Mouse (Mus musculus): ENCODE measurements around the gene Olfr417. TPM values are rescaled to one million over a fixed set of nuclear protein-coding genes. Genes with fewer than 3 reads are reported as not detected.

Gene Olfr417
- polyA plus RNA-seq, 1 experiment from 2014 or later: not detected

DNA sequence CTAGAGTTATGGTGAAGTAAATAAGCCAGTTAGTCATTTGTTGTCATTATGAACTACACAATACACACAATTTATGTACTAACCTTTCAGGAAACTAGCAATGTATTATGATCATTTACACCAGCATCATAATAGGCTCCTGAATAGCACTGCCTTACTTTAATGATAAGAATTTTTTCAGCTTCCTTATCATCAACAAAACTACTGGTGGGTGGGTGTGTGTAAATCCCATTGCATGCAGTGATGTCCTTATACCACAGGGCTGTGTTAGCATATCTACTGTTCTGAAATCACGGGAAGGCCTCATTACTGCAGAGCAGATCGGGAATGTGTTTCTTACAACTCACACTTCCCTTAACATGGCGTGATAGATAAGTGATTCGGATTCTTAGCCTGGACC lies 58.0 kb downstream of the Olfr417 start:
- no peak overlapping the region for H3K27ac ChIP-seq
- no peaks in the 10 kb centered on the region for H3K27me3 ChIP-seq (ENCODE audit: insufficient read depth, low read length)
- DNase-seq (ENCODE audit: low spot score) (no peak), ATAC-seq (replicated peaks; ENCODE audit: low FRiP score, low read depth) (no peak)
- H3K4me2 ChIP-seq (ENCODE audit: low read length): no peak overlapping the region
- WGBS: 89% methylated on average over 4 of the region's 4 CpGs
- no peaks in the 10 kb centered on the region for H3K4me1 ChIP-seq (replicated peaks; ENCODE audit: insufficient read depth, low read length)
- no peaks in the 10 kb centered on the region for H3K36me3 ChIP-seq (ENCODE audit: insufficient read depth, low read length)
- H3K9ac ChIP-seq (ENCODE audit: low read depth, low read length): no peak overlapping the region
- TF ChIP-seq CTCF (IDR thresholded peaks at IDR 0.05; ENCODE audit: low read depth): no peak
- no peaks in the 10 kb centered on the region for H3K9me3 ChIP-seq (replicated peaks; ENCODE audit: low read length)
- H3K4me3 ChIP-seq (replicated peaks; ENCODE audit: low read depth, low read length): no peak overlapping the region

DNA sequence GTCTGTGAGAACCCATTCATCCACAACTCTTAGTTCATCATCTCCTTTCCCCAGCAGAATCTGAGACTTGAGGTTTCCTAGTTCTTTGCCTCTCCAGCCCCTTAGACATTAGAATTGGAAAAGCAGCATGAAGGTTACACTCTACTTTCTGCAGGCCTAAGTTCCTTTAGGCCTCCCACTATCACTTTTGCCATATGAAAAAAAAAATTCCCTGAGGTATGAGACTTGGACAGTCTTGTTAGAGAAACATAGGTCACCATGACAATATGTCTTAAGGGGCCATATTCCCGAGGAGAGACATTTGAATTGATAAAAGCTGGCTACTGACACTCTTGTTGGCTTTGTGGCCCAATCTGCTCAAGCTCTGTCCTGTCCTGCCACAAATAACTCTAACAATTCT lies 58.8 kb downstream of the Olfr417 start, which contains the start of gene Olfr414:
Gene Olfr414 (plus strand): TSS at position 301 of the 400 bp plus-strand sequence.
- H3K4me3 ChIP-seq (replicated peaks; ENCODE audit: low read depth, low read length): no peak within 1 kb of the TSS
- no peaks in the 10 kb centered on the region for H3K9me3 ChIP-seq (replicated peaks; ENCODE audit: low read length)
- H3K4me1 ChIP-seq (replicated peaks; ENCODE audit: insufficient read depth, low read length): no peaks in the 10 kb centered on the region
- no peak within 1 kb of the TSS for H3K4me2 ChIP-seq (ENCODE audit: low read length)
- H3K9ac ChIP-seq (ENCODE audit: low read depth, low read length): no peak within 1 kb of the TSS
- ATAC-seq (replicated peaks; ENCODE audit: low FRiP score, low read depth): no peak
- H3K36me3 ChIP-seq (ENCODE audit: insufficient read depth, low read length): no peaks in the 10 kb centered on the region
- no peak within 1 kb of the TSS for H3K27ac ChIP-seq
- no peak for DNase-seq (ENCODE audit: low spot score)
- no peak for TF ChIP-seq CTCF (IDR thresholded peaks at IDR 0.05; ENCODE audit: low read depth)
- no peaks in the 10 kb centered on the region for H3K27me3 ChIP-seq (ENCODE audit: insufficient read depth, low read length)
- 65% methylated on average over 1 of the region's 1 CpGs for WGBS

Other genes starting within 250 kb of the Olfr417 start
- gene Olfr231, start 244.0 kb upstream of the Olfr417 start, polyA plus RNA-seq (2015; fragmentation: Nextera tagmentation; extraction: Ambion mirVana): not detected in 2 replicates
- not detected in 2 replicates for gene Olfr424, start 233.6 kb upstream of the Olfr417 start, polyA plus RNA-seq (2015; fragmentation: Nextera tagmentation; extraction: Ambion mirVana)
- gene Olfr420, start 209.5 kb upstream of the Olfr417 start, polyA plus RNA-seq (2015; fragmentation: Nextera tagmentation; extraction: Ambion mirVana): not detected in 2 replicates
- gene Spta1, start 192.3 kb upstream of the Olfr417 start, polyA plus RNA-seq (2015; fragmentation: Nextera tagmentation; extraction: Ambion mirVana): 0.08 and 0.12 TPM in 2 replicates
- not detected in 2 replicates for gene Olfr419, start 113.1 kb upstream of the Olfr417 start, polyA plus RNA-seq (2015; fragmentation: Nextera tagmentation; extraction: Ambion mirVana)
- gene Mptx1, start 34.6 kb upstream of the Olfr417 start, polyA plus RNA-seq (2015; fragmentation: Nextera tagmentation; extraction: Ambion mirVana): not detected in 2 replicates
- gene Olfr248, start 25.9 kb downstream of the Olfr417 start, polyA plus RNA-seq (2015; fragmentation: Nextera tagmentation; extraction: Ambion mirVana): not detected in 2 replicates
- gene Olfr414, start 58.9 kb downstream of the Olfr417 start, polyA plus RNA-seq (2015; fragmentation: Nextera tagmentation; extraction: Ambion mirVana): not detected in 2 replicates
- gene Olfr220, start 77.0 kb downstream of the Olfr417 start, polyA plus RNA-seq (2015; fragmentation: Nextera tagmentation; extraction: Ambion mirVana): not detected in 2 replicates
- 0.14 and 0.33 TPM in 2 replicates for gene Fmn2, start 136.7 kb downstream of the Olfr417 start, polyA plus RNA-seq (2015; fragmentation: Nextera tagmentation; extraction: Ambion mirVana)